Mouse (Mus musculus) MEL (cell line): ENCODE results near the gene Zfp747. TPM values are rescaled to one million over a fixed set of nuclear protein-coding genes. Genes with fewer than 3 reads are reported as not detected.

Experiments
- DNase-seq: peaks from one replicate; pipeline ENCODE4 v3.0.0; 2011; ENCODE audit warnings: low read depth, low spot score
- H3K27ac ChIP-seq: 2 replicates; pipeline ENCODE4 v1.5.1; 2012; ENCODE audit warnings: low read depth, mild to moderate bottlenecking, control low read depth, low read length, moderate library complexity; ENCODE audit not compliant: control insufficient read depth
- H3K27me3 ChIP-seq, 2 experiments: fragments of 150-350 bp in 1 of 2; sonication (generic) in 1 of 2; 2 replicates each; pipeline ENCODE4 v1.6.1; 2012; ENCODE audit warnings: low read length in 2 of 2, mild to moderate bottlenecking in 2 of 2, improper control_type of control experiment in 1 of 2, moderate library complexity in 1 of 2; ENCODE audit not compliant: insufficient read depth in 2 of 2, control insufficient read depth in 1 of 2
- H3K36me3 ChIP-seq, 2 experiments: 2 replicates each; pipeline ENCODE4 v1.6.1; 2012 to 2014; ENCODE audit warnings: low read length in 2 of 2, improper control_type of control experiment in 1 of 2, inconsistent platforms in 1 of 2, mild to moderate bottlenecking in 1 of 2; ENCODE audit not compliant: insufficient read depth in 2 of 2, control insufficient read depth in 1 of 2
- H3K4me1 ChIP-seq, 2 experiments: fragments of 150-350 bp in 1 of 2; sonication (generic) in 1 of 2; 2 replicates each; pipeline ENCODE4 v1.6.1; 2012; ENCODE audit warnings: low read length in 2 of 2, improper control_type of control experiment in 1 of 2, mild to moderate bottlenecking in 1 of 2; ENCODE audit not compliant: insufficient read depth in 2 of 2, control insufficient read depth in 1 of 2
- H3K4me3 ChIP-seq, 2 experiments: fragments of 150-350 bp in 1 of 2; sonication (generic) in 1 of 2; 2 replicates each; pipeline ENCODE4 v1.5.1; 2012; ENCODE audit warnings: low read depth in 2 of 2, low read length in 2 of 2, mild to moderate bottlenecking in 2 of 2, moderate library complexity in 2 of 2, control low read depth in 1 of 2, improper control_type of control experiment in 1 of 2; ENCODE audit not compliant: control insufficient read depth in 1 of 2, insufficient read depth in 1 of 2
- H3K79me2 ChIP-seq: 2 replicates; pipeline ENCODE4 v1.6.1; 2012; ENCODE audit warnings: mild to moderate bottlenecking, low read length, moderate library complexity; ENCODE audit not compliant: control insufficient read depth, poor library complexity, insufficient read depth
- H3K9ac ChIP-seq: 2 replicates; pipeline ENCODE4 v1.6.1; 2012; ENCODE audit warnings: low read depth, mild to moderate bottlenecking, control low read depth, low read length, moderate library complexity; ENCODE audit not compliant: control insufficient read depth, poor library complexity, severe bottlenecking
- H3K9me3 ChIP-seq: fragments of 150-350 bp; sonication (generic); replicated peaks from 2 replicates; pipeline ENCODE4 v1.6.1; 2012; ENCODE audit warnings: mild to moderate bottlenecking, low read length, improper control_type of control experiment, moderate library complexity; ENCODE audit not compliant: insufficient read depth
- MAFK ChIP-seq: IDR thresholded peaks from 2 replicates; pipeline ENCODE4 v1.6.1; 2011; ENCODE audit warnings: low read depth, mild to moderate bottlenecking, low read length, improper control_type of control experiment, borderline replicate concordance
- MYC ChIP-seq: IDR thresholded peaks from 2 replicates; pipeline ENCODE4 v1.6.1; 2011; ENCODE audit warnings: low read depth, mild to moderate bottlenecking, low read length, improper control_type of control experiment, moderate library complexity
- NELFE ChIP-seq: IDR thresholded peaks from 2 replicates; pipeline ENCODE4 v1.6.1; 2011; ENCODE audit warnings: low read depth, low read length, improper control_type of control experiment
- RAD21 ChIP-seq: IDR thresholded peaks from 2 replicates; pipeline ENCODE4 v1.6.1; 2011; ENCODE audit warnings: mild to moderate bottlenecking, low read depth, low read length, improper control_type of control experiment
- UBTF ChIP-seq: IDR thresholded peaks from 2 replicates; pipeline ENCODE4 v1.6.1; 2012; ENCODE audit warnings: low read depth, mild to moderate bottlenecking, inconsistent platforms, low read length, improper control_type of control experiment, moderate library complexity, borderline replicate concordance; ENCODE audit not compliant: insufficient read depth
- USF1 ChIP-seq: IDR thresholded peaks from 2 replicates; pipeline ENCODE4 v1.6.1; 2014; ENCODE audit warnings: low read depth, mild to moderate bottlenecking, inconsistent platforms, low read length, improper control_type of control experiment, moderate library complexity
- polyA plus RNA-seq, 2 experiments: library from polyadenylated mRNA; stranded (reverse) in 1 of 2; unstranded in 1 of 2; fragments of >175 nt in 1 of 2; fragments of >200 nt in 1 of 2; gene quantifications; 2 replicates each; pipeline versions ENCODE4 v1.2.1 to v1.2.4; 2012; ENCODE audit warnings: low replicate concordance in 2 of 2, low read depth in 1 of 2; ENCODE audit not compliant: insufficient read length in 2 of 2, insufficient read depth in 1 of 2, missing spikeins in 1 of 2
- total RNA-seq: library from RNA; depleted of rRNA; stranded (reverse); fragments of 300-350 nt; gene quantifications from 2 replicates; pipeline ENCODE4 v1.2.3, GENCODE M21; 2012; rRNA removed

Zfp747 gene
- total and polyA plus RNA-seq, 3 experiments = 6.2 to 7.5 TPM; not detected in 1

DNA sequence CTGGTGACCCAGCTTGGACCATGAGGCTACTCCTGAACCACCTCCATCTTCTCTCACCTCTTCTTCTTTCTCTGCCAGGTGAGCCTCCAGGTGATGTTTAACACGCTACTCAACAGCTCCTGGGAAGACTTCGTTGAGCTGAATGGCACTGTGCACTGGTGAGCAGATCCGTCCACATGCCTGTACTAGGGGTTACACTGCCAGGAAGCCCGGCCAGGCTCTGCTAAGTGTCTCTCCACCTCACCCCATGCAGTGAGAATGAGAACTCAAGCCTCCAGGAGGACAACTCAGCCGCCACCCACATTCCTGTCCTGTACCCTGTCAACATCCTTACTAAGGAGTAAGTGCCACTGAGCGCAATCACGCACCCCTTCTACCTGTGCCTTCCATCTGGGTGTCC, 50.9 kb downstream of the Zfp747 start:
- H3K27me3 ChIP-seq = no peaks in the 10 kb centered on the region
- H3K9ac ChIP-seq = no peak overlapping the region
- no peaks in the 10 kb centered on the region for H3K36me3 ChIP-seq

More for the DNA sequence above, 50.9 kb downstream of the Zfp747 start:
- no peak for DNase-seq
- Histone ChIP-seq H3K79me2 (no peaks in the 10 kb centered on the region), H3K27ac (no peak overlapping the region), H3K4me1 (no peaks in the 10 kb centered on the region), H3K4me3 (no peak overlapping the region), H3K9me3 (no peaks in the 10 kb centered on the region)
- TF ChIP-seq NELFE (no peak), MAFK (no peak), RAD21 (no peak), UBTF (no peak), MYC (no peak), USF1 (no peak)

Other genes with a start within 250 kb of the Zfp747 start
- 169 and 182 TPM in 2 replicates for gene Spn, start 238.2 kb downstream of the Zfp747 start, total RNA-seq
- gene Spn, start 238.2 kb downstream of the Zfp747 start, polyA plus RNA-seq = 100 to 1,000 TPM; 135 to 184 TPM
- 55.6 and 64.8 TPM in 2 replicates for gene Cd2bp2, start 180.0 kb downstream of the Zfp747 start, total RNA-seq
- gene Cd2bp2, start 180.0 kb downstream of the Zfp747 start, polyA plus RNA-seq = 10 to 100 TPM in 1 of 2 experiments, not detected in 1; 56.7 TPM
- gene Tbc1d10b, start 167.6 kb downstream of the Zfp747 start, total RNA-seq = 37.4 and 43.3 TPM in 2 replicates
- gene Tbc1d10b, start 167.6 kb downstream of the Zfp747 start, polyA plus RNA-seq = 10 to 100 TPM in 1 of 2 experiments, not detected in 1; 70.3 TPM
- gene Mylpf, start 167.2 kb downstream of the Zfp747 start, total RNA-seq = 8.3 and 11.2 TPM in 2 replicates
- 1 to 10 TPM in 1 of 2 experiments, not detected in 1; 9.1 TPM for gene Mylpf, start 167.2 kb downstream of the Zfp747 start, polyA plus RNA-seq
- 13.9 and 14.6 TPM in 2 replicates for gene Zfp553, start 143.0 kb downstream of the Zfp747 start, total RNA-seq
- gene Zfp553, start 143.0 kb downstream of the Zfp747 start, polyA plus RNA-seq = 10 to 100 TPM in 1 of 2 experiments, not detected in 1; 19.0 TPM
- 30.6 and 41.3 TPM in 2 replicates for gene Sept1, start 142.9 kb downstream of the Zfp747 start, total RNA-seq
- 100 to 1,000 TPM in 1 of 2 experiments, not detected in 1; 116 TPM for gene Sept1, start 142.9 kb downstream of the Zfp747 start, polyA plus RNA-seq
- 33.4 and 37.6 TPM in 2 replicates for gene Zfp771, start 131.8 kb downstream of the Zfp747 start, total RNA-seq
- gene Zfp771, start 131.8 kb downstream of the Zfp747 start, polyA plus RNA-seq = 10 to 100 TPM in 1 of 2 experiments, not detected in 1; 58.3 TPM
- gene Dctpp1, start 115.3 kb downstream of the Zfp747 start, total RNA-seq = 238 and 253 TPM in 2 replicates
- gene Dctpp1, start 115.3 kb downstream of the Zfp747 start, polyA plus RNA-seq = 100 to 1,000 TPM in 1 of 2 experiments, not detected in 1; 290 TPM
- gene Sephs2, start 102.0 kb downstream of the Zfp747 start, total RNA-seq = 177 and 182 TPM in 2 replicates
- 100 to 1,000 TPM in 1 of 2 experiments, not detected in 1; 109 TPM for gene Sephs2, start 102.0 kb downstream of the Zfp747 start, polyA plus RNA-seq
- 0.92 and 1.3 TPM in 2 replicates for gene Itgal, start 79.8 kb downstream of the Zfp747 start, total RNA-seq
- 1 to 10 TPM in 1 of 2 experiments, not detected in 1; 9.7 TPM for gene Itgal, start 79.8 kb downstream of the Zfp747 start, polyA plus RNA-seq
- 4.3 and 5.4 TPM in 2 replicates for gene Zfp768, start 30.5 kb downstream of the Zfp747 start, total RNA-seq
- 10 to 100 TPM in 1 of 2 experiments, not detected in 1; 12.0 TPM for gene Zfp768, start 30.5 kb downstream of the Zfp747 start, polyA plus RNA-seq
- gene 9130019O22Rik, start 11.1 kb upstream of the Zfp747 start, total RNA-seq = 1.4 and 2.1 TPM in 2 replicates
- gene 9130019O22Rik, start 11.1 kb upstream of the Zfp747 start, polyA plus RNA-seq = 1 to 10 TPM in 1 of 2 experiments, not detected in 1; 1.5 TPM
- 2.3 and 2.5 TPM in 2 replicates for gene E430018J23Rik, start 17.6 kb upstream of the Zfp747 start, total RNA-seq
- 1 to 10 TPM in 1 of 2 experiments, not detected in 1; 2.1 TPM for gene E430018J23Rik, start 17.6 kb upstream of the Zfp747 start, polyA plus RNA-seq
- 3.7 and 4.1 TPM in 2 replicates for gene Zfp764, start 30.8 kb upstream of the Zfp747 start, total RNA-seq
- gene Zfp764, start 30.8 kb upstream of the Zfp747 start, polyA plus RNA-seq = 1 to 10 TPM in 1 of 2 experiments, not detected in 1; 3.1 TPM
- gene Zfp688, start 46.0 kb upstream of the Zfp747 start, total RNA-seq = 8.6 and 11.1 TPM in 2 replicates
- gene Zfp688, start 46.0 kb upstream of the Zfp747 start, polyA plus RNA-seq = 10 to 100 TPM in 1 of 2 experiments, not detected in 1; 18.1 TPM
- gene Zfp689, start 73.1 kb upstream of the Zfp747 start, total RNA-seq = 4.0 and 4.9 TPM in 2 replicates
- 1 to 10 TPM in 1 of 2 experiments, not detected in 1; 7.2 TPM for gene Zfp689, start 73.1 kb upstream of the Zfp747 start, polyA plus RNA-seq
- 10.8 and 11.7 TPM in 2 replicates for gene Prr14, start 83.6 kb upstream of the Zfp747 start, total RNA-seq
- gene Prr14, start 83.6 kb upstream of the Zfp747 start, polyA plus RNA-seq = 10 to 100 TPM in 1 of 2 experiments, not detected in 1; 45.9 TPM
- gene Fbrs, start 103.1 kb upstream of the Zfp747 start, total RNA-seq = 7.5 TPM in 2 replicates
- gene Fbrs, start 103.1 kb upstream of the Zfp747 start, polyA plus RNA-seq = 10 to 100 TPM in 1 of 2 experiments, not detected in 1; 53.3 TPM
- 20.3 and 22.3 TPM in 2 replicates for gene Srcap, start 135.9 kb upstream of the Zfp747 start, total RNA-seq
- 10 to 100 TPM; 34.3 to 45.1 TPM for gene Srcap, start 135.9 kb upstream of the Zfp747 start, polyA plus RNA-seq
- gene Gm42715, start 143.5 kb upstream of the Zfp747 start, total RNA-seq = 9.0 and 12.0 TPM in 2 replicates
- 10 to 100 TPM in 1 of 2 experiments, not detected in 1; 25.4 TPM for gene Gm42715, start 143.5 kb upstream of the Zfp747 start, polyA plus RNA-seq
- gene Tmem265, start 185.3 kb upstream of the Zfp747 start, total RNA-seq = not detected in 2 replicates
- not detected for gene Tmem265, start 185.3 kb upstream of the Zfp747 start, polyA plus RNA-seq
- gene Phkg2, start 197.3 kb upstream of the Zfp747 start, total RNA-seq = 22.9 and 23.3 TPM in 2 replicates
- gene Phkg2, start 197.3 kb upstream of the Zfp747 start, polyA plus RNA-seq = 10 to 100 TPM in 1 of 2 experiments, not detected in 1; 70.8 TPM
- gene Ccdc189, start 212.5 kb upstream of the Zfp747 start, total RNA-seq = 3.6 and 6.9 TPM in 2 replicates
- 1 to 10 TPM in 1 of 2 experiments, not detected in 1; 4.2 TPM for gene Ccdc189, start 212.5 kb upstream of the Zfp747 start, polyA plus RNA-seq
- 43.8 and 49.5 TPM in 2 replicates for gene Rnf40, start 212.7 kb upstream of the Zfp747 start, total RNA-seq
- gene Rnf40, start 212.7 kb upstream of the Zfp747 start, polyA plus RNA-seq = 10 to 100 TPM in 1 of 2 experiments, not detected in 1; 75.1 TPM
- gene Zfp629, start 239.7 kb upstream of the Zfp747 start, total RNA-seq = 9.4 and 12.6 TPM in 2 replicates
- gene Zfp629, start 239.7 kb upstream of the Zfp747 start, polyA plus RNA-seq = 10 to 100 TPM in 1 of 2 experiments, not detected in 1; 10.8 TPM